Mouse (Mus musculus) right cerebral cortex, postnatal 36 days (tissue): Measurements from ENCODE around the gene Ahcyl2.
"Not testable (repeated sequence)": the region's sequence is repeated elsewhere in the genome, so short reads cannot be mapped to it uniquely, and the experiment has no call there.

ENCODE experiments used
- DNase-seq, 2 experiments: peaks; one replicate each; pipeline ENCODE4 v3.0.0; 2022; ENCODE audit warnings: low spot score in 2 of 2, mixed read lengths in 1 of 2

The Ahcyl2 gene

DNA sequence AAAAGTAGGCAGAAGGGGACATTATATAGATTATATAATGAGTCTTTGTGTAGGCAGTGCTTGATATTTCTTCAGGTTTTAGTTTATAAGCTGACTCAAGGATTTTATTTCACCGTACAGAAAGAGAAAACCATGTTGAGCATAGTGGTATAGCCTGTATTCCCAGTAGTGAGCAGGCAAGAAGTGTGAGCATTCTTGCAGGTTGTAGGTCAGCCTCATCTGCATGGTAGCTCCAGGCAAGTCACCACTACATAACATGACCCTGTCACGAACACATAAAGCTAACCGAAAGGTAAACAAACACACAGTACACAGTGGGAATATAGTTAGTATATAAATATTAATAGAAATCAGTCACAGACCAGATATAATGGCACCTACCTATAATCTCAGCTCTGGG, 47.2 kb downstream of the Ahcyl2 start:
- DNase-seq: no peak

DNA sequence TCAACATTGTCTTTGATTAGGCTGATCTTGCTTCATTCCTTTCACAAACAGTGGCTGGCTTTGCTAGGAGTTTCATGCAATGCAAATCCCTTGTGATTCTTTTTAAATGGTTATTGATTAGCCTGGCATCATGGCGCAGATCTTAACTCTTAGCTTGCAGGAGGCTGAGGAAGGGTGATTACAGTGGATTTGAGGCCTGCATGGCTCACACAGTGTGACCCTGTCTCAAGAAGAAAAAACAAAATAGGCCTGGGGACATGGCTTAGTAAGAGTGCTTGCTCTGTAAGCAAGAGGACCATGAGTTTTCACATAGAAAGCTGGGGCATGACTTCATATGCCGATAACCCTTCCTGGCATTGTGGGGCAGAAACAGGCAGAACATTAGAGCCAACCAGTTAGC, 47.8 kb downstream of the Ahcyl2 start:
- no peak for DNase-seq

DNA sequence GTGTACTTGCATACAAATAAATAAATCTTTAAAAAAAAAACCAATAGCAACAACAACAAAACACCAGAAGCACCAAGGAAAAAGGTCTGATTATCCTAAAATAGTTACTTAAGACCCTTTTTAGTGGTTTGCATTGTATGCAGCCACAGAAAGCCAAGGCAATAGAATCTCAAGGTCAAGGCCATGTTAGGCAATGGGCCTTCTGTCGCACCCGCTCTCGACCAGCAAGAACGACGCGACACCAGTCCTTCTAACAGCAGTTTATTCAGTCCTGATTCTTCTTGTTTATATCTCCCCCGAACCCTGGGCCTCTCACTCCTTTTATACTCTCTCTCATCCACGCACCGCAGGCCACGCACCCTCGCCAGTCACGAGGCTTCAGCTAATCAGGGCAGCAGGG, 48.6 kb downstream of the Ahcyl2 start:
- DNase-seq: not testable (repeated sequence)

DNA sequence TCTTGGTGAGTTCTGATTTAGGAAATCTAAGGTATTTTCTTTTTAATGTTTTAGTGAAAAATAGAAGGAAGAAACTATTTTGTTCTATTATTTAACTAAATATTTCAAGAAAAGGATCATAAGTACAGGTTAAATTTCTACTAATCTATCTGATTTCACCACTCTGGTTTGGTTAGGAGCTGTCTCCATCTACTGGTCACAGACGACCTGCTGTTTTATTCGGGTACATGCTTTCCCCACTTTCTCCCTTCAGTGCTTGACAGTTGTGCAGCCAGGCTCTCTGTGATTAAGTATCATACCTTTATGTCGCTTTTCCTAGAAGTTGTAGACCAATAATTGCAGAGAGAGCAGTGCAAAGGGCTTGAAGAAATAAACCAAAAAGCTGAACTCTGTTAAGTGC, 51.5 kb downstream of the Ahcyl2 start:
- no peak for DNase-seq

- DNase-seq: no peak
Observed at GRCm38 (mm10) chr6:29820314-29820713, 52.5 kb downstream of the Ahcyl2 start.

DNA sequence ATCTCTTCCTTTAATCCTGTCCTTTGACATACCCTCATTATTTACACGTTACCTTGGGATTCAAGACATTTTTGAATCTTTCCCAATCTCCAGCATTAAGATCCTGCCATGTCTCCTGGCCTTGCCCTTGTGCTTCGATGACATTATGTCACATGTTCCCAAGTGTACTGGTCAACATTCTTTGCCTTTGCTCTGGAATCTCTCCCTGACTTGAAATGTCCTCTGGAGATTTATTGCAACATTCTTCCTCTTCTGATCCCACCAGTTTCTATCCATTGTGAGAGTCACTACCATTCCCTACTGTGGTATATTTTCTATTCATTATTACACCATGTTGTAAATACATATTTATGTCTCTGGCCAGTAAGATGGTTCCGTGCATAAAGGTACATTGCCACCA, 53.1 kb downstream of the Ahcyl2 start:
- no peak for DNase-seq

GRCm38 (mm10) chr6:29821770-29822169, 54.0 kb downstream of the Ahcyl2 start:
- DNase-seq: no peak

DNA sequence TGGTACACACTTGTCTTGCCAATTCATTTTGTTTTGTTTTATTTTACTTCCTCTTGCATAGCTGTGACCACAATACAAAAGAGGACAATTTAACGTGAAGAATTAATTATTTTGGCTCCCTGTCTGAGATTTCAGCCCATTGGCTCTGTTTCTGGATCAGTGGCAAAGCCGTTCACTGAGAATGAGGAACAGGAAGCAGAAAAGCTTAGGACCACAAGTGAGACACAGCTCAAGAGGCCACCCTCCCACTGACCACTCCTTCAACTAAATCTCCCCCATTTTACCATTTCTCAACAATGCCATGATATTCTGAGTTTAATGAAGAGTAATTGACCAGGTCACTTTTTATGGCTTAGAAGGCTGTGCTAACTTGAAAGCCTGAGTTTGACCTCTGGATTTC, 57.5 kb downstream of the Ahcyl2 start:
- DNase-seq: no peak

DNA sequence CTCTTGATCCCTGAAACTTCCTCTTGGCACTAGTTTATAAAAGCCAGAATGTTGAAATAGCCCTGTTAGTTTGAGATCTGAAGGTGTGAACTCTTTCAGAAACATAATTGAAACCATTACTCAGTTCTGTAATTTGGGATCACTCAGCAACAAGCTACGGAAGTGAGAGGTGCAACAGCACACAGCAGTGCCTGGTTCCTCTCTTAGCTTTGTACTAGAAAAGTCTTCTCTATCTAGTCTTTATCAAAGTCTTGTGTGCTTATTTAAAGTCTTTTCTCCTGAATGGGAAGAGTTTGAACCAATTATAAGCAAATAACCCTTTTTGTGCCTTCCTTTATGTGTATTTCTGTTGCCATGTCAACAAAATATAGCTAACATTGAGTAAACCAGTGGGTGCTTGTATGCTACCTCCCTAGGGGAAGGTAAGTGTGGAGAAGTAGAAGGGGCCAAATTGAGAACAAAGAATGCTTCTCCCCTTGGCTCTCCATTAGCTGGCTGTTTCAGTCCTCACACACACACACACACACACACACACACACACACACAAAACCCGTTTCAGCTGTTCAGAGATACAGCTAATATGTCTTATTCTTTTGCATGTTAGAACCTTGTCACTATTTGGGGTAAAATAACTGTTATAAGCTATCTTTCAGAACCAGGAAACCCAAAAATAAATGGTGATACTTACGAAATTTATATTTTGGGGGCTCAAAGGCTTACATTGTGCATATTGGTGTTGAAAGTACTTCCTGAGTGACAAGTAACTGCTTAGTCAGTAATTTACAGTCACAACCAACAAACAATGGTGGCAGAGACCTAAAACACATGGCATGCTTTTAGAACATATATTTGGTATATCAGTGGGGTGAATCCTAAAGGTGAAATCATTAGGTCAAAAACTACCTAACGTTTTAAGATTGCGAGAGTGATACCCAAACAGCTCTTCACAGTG, 59.8 kb downstream of the Ahcyl2 start:
- no peak for DNase-seq

- no peak for DNase-seq
Observed at GRCm38 (mm10) chr6:29828574-29829234, 60.9 kb downstream of the Ahcyl2 start.

GRCm38 (mm10) chr6:29832356-29832755, 64.5 kb downstream of the Ahcyl2 start:
- DNase-seq: no peak

DNA sequence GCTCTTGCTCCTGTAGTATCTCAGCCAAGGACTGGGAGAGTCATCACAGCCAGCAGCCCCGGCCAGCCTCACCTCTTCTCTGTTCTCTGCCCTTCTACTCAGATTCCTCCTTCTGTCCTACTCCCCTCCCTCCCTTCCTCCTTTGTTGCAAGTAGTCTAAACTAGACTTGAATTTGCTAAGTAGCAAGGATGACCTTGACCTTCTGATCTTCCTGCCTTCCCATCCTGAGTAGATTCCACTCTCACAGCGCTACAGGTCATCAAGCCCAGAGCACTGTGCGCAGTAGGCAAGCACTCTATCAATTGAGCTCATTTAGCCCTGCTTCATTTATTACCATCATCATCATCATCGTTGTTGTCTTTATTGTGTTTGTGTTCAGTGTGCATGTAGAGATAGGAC, 65.3 kb downstream of the Ahcyl2 start:
- no peak for DNase-seq

- no peak for DNase-seq
Observed at GRCm38 (mm10) chr6:29833568-29834255, 65.9 kb downstream of the Ahcyl2 start.

GRCm38 (mm10) chr6:29835543-29836177, 67.8 kb downstream of the Ahcyl2 start:
- DNase-seq: no peak

- no peak for DNase-seq
Observed at GRCm38 (mm10) chr6:29837579-29837978, 69.8 kb downstream of the Ahcyl2 start.

- no peak for DNase-seq
Observed at GRCm38 (mm10) chr6:29838531-29838930, 70.7 kb downstream of the Ahcyl2 start.

- DNase-seq: no peak
Observed at GRCm38 (mm10) chr6:29840008-29840407, 72.2 kb downstream of the Ahcyl2 start.

- no peak for DNase-seq
Observed at GRCm38 (mm10) chr6:29841461-29841860, 73.7 kb downstream of the Ahcyl2 start.

DNA sequence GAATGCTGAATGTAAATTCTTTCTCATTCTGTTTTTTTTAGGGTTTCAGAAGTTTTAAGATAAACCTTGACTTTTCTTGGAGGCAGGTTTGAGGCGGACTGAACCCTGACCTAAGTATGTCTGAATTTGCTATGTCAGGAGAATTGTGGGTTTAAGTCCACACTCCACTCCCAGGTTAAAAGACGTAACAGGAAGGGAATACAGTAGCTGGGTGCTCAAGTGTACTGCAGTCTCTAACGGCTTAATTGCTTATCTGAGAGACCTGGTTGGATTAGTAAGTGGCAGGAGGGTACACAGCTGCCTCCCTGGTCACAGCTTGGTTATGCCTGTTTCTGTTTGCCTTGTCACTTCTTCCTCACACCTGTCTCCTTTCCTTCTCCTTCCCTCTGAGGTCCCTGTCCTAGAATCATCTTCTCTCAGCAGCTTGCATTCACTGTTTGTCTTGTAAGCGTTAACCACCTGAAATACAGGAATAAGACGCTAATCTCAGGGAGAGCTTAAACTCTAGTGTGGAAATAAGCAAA, 79.9 kb downstream of the Ahcyl2 start:
- no peak for DNase-seq

- DNase-seq: no peak
Observed at GRCm38 (mm10) chr6:29848808-29849207, 81.0 kb downstream of the Ahcyl2 start.

GRCm38 (mm10) chr6:29850096-29850495, 82.3 kb downstream of the Ahcyl2 start:
- DNase-seq: no peak

GRCm38 (mm10) chr6:29850747-29851146, 82.9 kb downstream of the Ahcyl2 start:
- DNase-seq: no peak
